23 mouse cellular contexts compared by ENCODE assay signal in the genomic region with DNA sequence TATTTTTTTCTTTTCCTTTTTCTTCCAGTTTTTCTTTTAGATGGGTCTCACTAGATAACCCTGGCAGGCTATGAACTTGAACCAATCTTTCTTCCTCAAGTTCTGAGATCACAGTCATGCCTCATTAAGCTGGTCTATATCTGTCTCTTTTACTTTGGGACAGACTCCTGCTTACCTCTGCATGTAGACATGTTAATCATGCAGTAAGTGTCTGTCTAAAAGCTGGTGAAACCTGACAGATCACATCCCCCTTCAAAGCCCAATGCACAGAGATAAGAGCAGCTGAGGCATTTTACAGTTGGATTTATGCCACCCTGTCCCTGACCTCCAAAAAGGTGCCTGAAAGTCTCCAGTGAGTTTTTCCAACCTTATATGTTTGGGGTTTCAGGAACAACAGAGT.
A peak's percentile ranks its signal among the peaks of the same experiment; 100 is the strongest.
DNase-seq lines count a peak whose midpoint lies in the region; ATAC-seq lines count a peak whose summit lies in the region.
"Had no signal": no experiment of that assay in that cellular context is flagged by ENCODE, and none has a peak within 500 bp of the region (broad histone marks: within the 10 kb centered on the region; RNA-seq: fewer than 3 reads in every experiment).

No protein-coding gene starts in this region.

- H3K4me3 ChIP-seq in heart, embryonic 15.5 days, result no peak overlapping the region
- H3K4me3 ChIP-seq in kidney, embryonic 15.5 days (replicated peaks), result no peak overlapping the region
- H3K4me3 ChIP-seq: embryonic facial prominence, embryonic 13.5 days; erythroblast, embryonic 14.5 days; forebrain, embryonic 13.5 days; gastrocnemius, adult 2 months; hindbrain, embryonic 15.5 days; intestine, embryonic 15.5 days; liver, embryonic 13.5 days; midbrain, embryonic 13.5 days; neural tube, embryonic 12.5 days had no signal

- no peaks in the 10 kb centered on the region for H3K27me3 ChIP-seq in heart, embryonic 15.5 days
- no peaks in the 10 kb centered on the region for H3K27me3 ChIP-seq in kidney, embryonic 15.5 days
- H3K27me3 ChIP-seq: embryonic facial prominence, embryonic 13.5 days; hindbrain, embryonic 15.5 days; intestine, embryonic 15.5 days; liver, embryonic 13.5 days; neural tube, embryonic 12.5 days had no signal

- peak overlapping the region; percentile 38 for H3K27ac ChIP-seq in heart, embryonic 15.5 days
- peak overlapping the region; percentile 37; the same call in 1 of the 2 replicates for H3K27ac ChIP-seq in kidney, embryonic 15.5 days
- H3K27ac ChIP-seq: forebrain, embryonic 13.5 days; gastrocnemius, adult 2 months; intestine, embryonic 15.5 days; liver, embryonic 13.5 days; neural tube, embryonic 12.5 days had no signal

- ATAC-seq in heart, embryonic 15.5 days (replicated peaks; ENCODE audit: insufficient number of reproducible peaks, insufficient read depth, low FRiP score, low read depth), result peak; percentile 62; the same call in 1 of the 2 replicates
- ATAC-seq in kidney, embryonic 15.5 days (replicated peaks; ENCODE audit: low FRiP score), result peak; percentile 84
- ATAC-seq: intestine, embryonic 15.5 days had no signal

- intact Hi-C loops in heart, postnatal 10 days (cut with DNase I), result no loop called here

- no peak overlapping the region for H3K9ac ChIP-seq in heart, embryonic 15.5 days
- no peak overlapping the region for H3K9ac ChIP-seq in kidney, embryonic 15.5 days
- H3K9ac ChIP-seq: embryonic facial prominence, embryonic 13.5 days; forebrain, embryonic 13.5 days; hindbrain, embryonic 15.5 days; intestine, embryonic 15.5 days; liver, embryonic 13.5 days; midbrain, embryonic 13.5 days; neural tube, embryonic 12.5 days had no signal

- no peaks in the 10 kb centered on the region for H3K36me3 ChIP-seq in heart, embryonic 15.5 days
- H3K36me3 ChIP-seq in kidney, embryonic 15.5 days, result no peaks in the 10 kb centered on the region
- H3K36me3 ChIP-seq: embryonic facial prominence, embryonic 13.5 days; hindbrain, embryonic 15.5 days; intestine, embryonic 15.5 days; liver, embryonic 13.5 days; midbrain, embryonic 13.5 days; neural tube, embryonic 12.5 days had no signal

- peaks cover 8% of the 10 kb centered on the region for H3K4me1 ChIP-seq in heart, embryonic 15.5 days (replicated peaks)
- H3K4me1 ChIP-seq in kidney, embryonic 15.5 days, result peaks cover 22% of the 10 kb centered on the region
- H3K4me1 ChIP-seq: liver, embryonic 13.5 days had no signal

- H3K9me3 ChIP-seq in heart, embryonic 15.5 days (replicated peaks), result no peaks in the 10 kb centered on the region
- H3K9me3 ChIP-seq in kidney, embryonic 15.5 days (replicated peaks), result no peaks in the 10 kb centered on the region
- H3K9me3 ChIP-seq: embryonic facial prominence, embryonic 13.5 days; forebrain, embryonic 13.5 days; hindbrain, embryonic 15.5 days; intestine, embryonic 15.5 days; liver, embryonic 13.5 days; midbrain, embryonic 13.5 days; neural tube, embryonic 12.5 days had no signal

- H3K4me2 ChIP-seq in heart, embryonic 15.5 days, result no peak overlapping the region
- no peak overlapping the region for H3K4me2 ChIP-seq in kidney, embryonic 15.5 days
- H3K4me2 ChIP-seq: intestine, embryonic 15.5 days; liver, embryonic 13.5 days; midbrain, embryonic 13.5 days had no signal

- peak; percentile 10 for DNase-seq in adrenal gland, postnatal 10 days
- DNase-seq in adrenal gland, postnatal 14 days, result no peak
- no peak for DNase-seq in heart, postnatal 10 days
- no peak for DNase-seq in kidney, postnatal 10 days
- DNase-seq in embryo, embryonic 10.5 days (ENCODE audit: low spot score), result peak; percentile 19
- DNase-seq in left cerebral cortex, adult 8-10 months (ENCODE audit: low spot score in 2 of 2), result no peak
- DNase-seq: cerebellum, adult 11 months; cerebellum, adult 9-11 months; gastrocnemius, adult 2 months; kidney, postnatal 25 days; layer of hippocampus, postnatal 36 days; liver, embryonic 13.5 days; lung, adult 2 months; lung, postnatal 14 days had no signal

Comparison
In these comparisons a context has a peak if more than half of its experiments do, and no peak if none do; other contexts are left out.
1. DNase-seq: peak in adrenal gland, postnatal 10 days (single experiment) and embryo, embryonic 10.5 days (single experiment); none in adrenal gland, postnatal 14 days (single experiment), heart, postnatal 10 days (0 of 2), kidney, postnatal 10 days (single experiment) and left cerebral cortex, adult 8-10 months (0 of 2).